Mouse (Mus musculus) midbrain, embryonic 16.5 days (tissue): Measurements from ENCODE around the gene Il1r1. TPM values are rescaled to one million over a fixed set of nuclear protein-coding genes. Genes with fewer than 3 reads are reported as not detected.

Experiments
- ATAC-seq: fragments of 200-750 bp; cut with Nextera tagmentation; 2 replicates; pipeline ENCODE4 v1.8.0; 2017; ENCODE audit warnings: moderate TSS enrichment
- H3K27ac ChIP-seq: fragments of 300-500 bp; sonication (generic); 2 replicates; pipeline ENCODE4 v1.5.1; 2014; ENCODE audit warnings: mild to moderate bottlenecking, low read length, mixed read lengths
- H3K27me3 ChIP-seq: fragments of 300-500 bp; sonication (generic); 2 replicates; pipeline ENCODE4 v1.6.1; 2014; ENCODE audit warnings: low read depth, low read length, mixed read lengths; ENCODE audit not compliant: control insufficient read depth, insufficient read depth
- H3K36me3 ChIP-seq: fragments of 300-500 bp; sonication (generic); 2 replicates; pipeline ENCODE4 v1.6.1; 2014; ENCODE audit warnings: mild to moderate bottlenecking, low read length, moderate library complexity, mixed read lengths; ENCODE audit not compliant: control insufficient read depth, insufficient read depth
- H3K4me1 ChIP-seq: fragments of 300-500 bp; sonication (generic); 2 replicates; pipeline ENCODE4 v1.6.1; 2014; ENCODE audit warnings: mild to moderate bottlenecking, low read length, mixed read lengths; ENCODE audit not compliant: control insufficient read depth, insufficient read depth
- H3K4me2 ChIP-seq: fragments of 300-500 bp; sonication (generic); 2 replicates; pipeline ENCODE4 v1.6.1; 2014; ENCODE audit warnings: mild to moderate bottlenecking, low read length, mixed read lengths
- H3K4me3 ChIP-seq: fragments of 300-500 bp; sonication (generic); 2 replicates; pipeline ENCODE4 v1.5.1; 2014; ENCODE audit warnings: low read depth, mild to moderate bottlenecking, low read length, moderate library complexity, mixed read lengths
- H3K9ac ChIP-seq: fragments of 300-500 bp; sonication (generic); 2 replicates; pipeline ENCODE4 v1.6.1; 2014; ENCODE audit warnings: low read depth, low read length, mixed read lengths
- H3K9me3 ChIP-seq: fragments of 300-500 bp; sonication (generic); replicated peaks from 2 replicates; pipeline ENCODE4 v1.6.1; 2014; ENCODE audit warnings: mild to moderate bottlenecking, low read length, mixed read lengths; ENCODE audit not compliant: control insufficient read depth, poor library complexity, severe bottlenecking
- WGBS: fragments of 180-500 bp; shearing (Covaris S2); extraction: QIAGEN DNeasy Blood & Tissue Kit; methylation state at CpG from one replicate; pipeline ENCODE4 v1.1.7; 2014; 5-methylcytosine and 5-hydroxymethylcytosine counted together
- polyA plus RNA-seq: library from polyadenylated mRNA; unstranded; fragments of >200 nt; fragmentation: Nextera tagmentation; extraction: Ambion mirVana; gene quantifications from 2 replicates; pipeline ENCODE4 v1.2.1, GENCODE M21; 2015

Il1r1 gene
- polyA plus RNA-seq, 1 experiment from 2014 or later, result 0.72 TPM

DNA sequence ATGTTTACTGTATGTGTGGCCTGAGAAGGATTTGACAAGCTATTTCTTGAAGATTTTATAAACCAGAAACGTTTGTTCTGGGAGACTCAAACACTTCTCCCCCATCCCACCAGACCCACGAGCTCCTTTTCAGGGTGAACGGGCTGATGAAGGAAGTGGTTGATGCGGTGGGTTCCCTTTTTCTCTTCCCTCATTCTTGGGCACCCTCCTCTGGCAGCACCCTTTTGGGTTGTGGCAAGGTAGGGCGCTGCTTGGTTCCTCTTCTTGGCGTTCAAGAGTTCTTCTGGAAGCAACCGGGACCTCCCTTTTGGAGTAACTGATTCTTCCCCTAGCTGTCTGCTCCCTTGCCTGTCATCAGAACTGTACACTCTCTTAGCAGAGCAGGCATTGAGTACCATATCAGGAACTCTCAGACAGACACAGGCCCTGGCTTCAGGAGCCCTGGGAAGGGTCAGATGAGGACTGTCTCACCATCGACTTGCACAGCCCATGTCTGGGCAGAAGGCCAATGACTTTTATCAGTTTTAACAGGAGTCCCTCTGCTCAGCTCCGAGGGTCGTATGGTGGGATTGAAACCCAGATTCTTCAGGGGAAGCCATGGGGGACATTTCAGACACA, 131.1 kb downstream of the Il1r1 start:
- H3K9me3 ChIP-seq, result no peaks in the 10 kb centered on the region
- H3K9ac ChIP-seq, result no peak overlapping the region
- H3K4me3 ChIP-seq, result no peak overlapping the region
- H3K27me3 ChIP-seq, result no peaks in the 10 kb centered on the region
- no peaks in the 10 kb centered on the region for H3K36me3 ChIP-seq
- no peak for ATAC-seq
- no peak overlapping the region for H3K27ac ChIP-seq
- WGBS, result 92% methylated on average over 10 of the region's 10 CpGs
- no peaks in the 10 kb centered on the region for H3K4me1 ChIP-seq
- no peak overlapping the region for H3K4me2 ChIP-seq

DNA sequence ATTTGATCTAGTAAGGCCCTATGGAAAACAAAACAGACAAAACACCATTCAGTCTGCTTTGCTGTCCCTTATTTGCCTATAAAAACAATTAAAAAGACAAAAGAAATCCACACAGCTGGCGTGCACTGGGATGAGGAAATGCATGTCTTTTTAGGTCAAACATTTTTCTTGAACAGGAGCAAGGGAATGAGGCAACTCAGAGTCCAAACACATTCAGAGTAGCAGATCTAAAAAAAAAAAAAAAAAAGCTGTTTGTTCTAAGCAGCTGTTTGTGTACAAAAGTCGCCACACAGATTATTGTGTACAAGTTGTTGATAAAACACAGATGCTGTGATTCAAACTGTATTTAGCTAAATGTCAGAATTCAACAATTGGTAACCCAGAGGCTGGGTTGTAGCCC, 133.0 kb downstream of the Il1r1 start:
- Histone ChIP-seq H3K4me3 (no peak overlapping the region), H3K9me3 (no peaks in the 10 kb centered on the region), H3K4me2 (no peak overlapping the region), H3K27me3 (no peaks in the 10 kb centered on the region), H3K27ac (no peak overlapping the region), H3K9ac (no peak overlapping the region), H3K36me3 (no peaks in the 10 kb centered on the region), H3K4me1 (no peaks in the 10 kb centered on the region)
- 49% methylated on average over 2 of the region's 2 CpGs for WGBS
- ATAC-seq, result no peak

DNA sequence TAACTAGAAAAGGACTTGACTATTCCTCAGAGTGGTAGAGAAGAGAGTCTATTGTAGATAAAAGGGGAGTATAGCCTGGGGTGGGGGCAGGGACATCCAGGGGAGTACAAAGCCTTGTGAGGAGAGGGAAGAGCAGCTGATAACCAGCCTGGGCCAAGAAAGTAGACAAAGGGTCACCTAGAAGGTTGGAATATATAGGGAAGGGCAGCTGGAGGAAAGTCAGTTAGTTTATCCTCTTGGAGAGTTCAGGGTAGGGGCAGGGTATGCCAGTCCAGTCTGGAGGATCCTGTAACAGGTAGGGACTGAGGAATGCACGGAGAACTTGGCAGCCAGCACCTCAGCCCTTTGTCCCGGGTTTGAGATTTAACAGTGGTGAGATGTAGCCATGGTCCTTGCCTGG, 133.5 kb downstream of the Il1r1 start:
- 75% methylated on average over 2 of the region's 2 CpGs for WGBS
- H3K4me2 ChIP-seq, result no peak overlapping the region

DNA sequence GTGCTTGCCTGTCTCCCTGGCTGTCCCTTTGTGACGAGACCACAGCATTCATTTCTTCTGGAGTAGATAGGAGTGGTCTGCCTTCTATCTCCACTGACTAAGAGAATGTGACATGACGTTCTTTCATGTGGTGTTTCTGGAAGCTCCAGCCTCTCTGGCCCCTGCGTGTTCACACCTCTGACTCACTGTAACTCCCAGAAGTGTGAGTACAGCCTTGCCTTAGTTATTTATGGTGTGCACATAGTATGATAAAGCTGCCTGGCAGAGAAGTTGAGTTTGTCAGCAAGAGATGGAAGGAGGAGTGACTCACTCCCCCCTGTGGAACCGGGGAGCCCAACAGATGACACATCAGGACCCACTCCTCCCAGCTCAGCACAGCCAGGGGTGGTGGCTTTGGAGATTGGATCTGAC, 133.9 kb downstream of the Il1r1 start:
- H3K36me3 ChIP-seq, result no peaks in the 10 kb centered on the region
- 82% methylated on average over 4 of the region's 4 CpGs for WGBS
- no peaks in the 10 kb centered on the region for H3K4me1 ChIP-seq
- H3K4me2 ChIP-seq, result no peak overlapping the region
- H3K27me3 ChIP-seq, result no peaks in the 10 kb centered on the region
- no peaks in the 10 kb centered on the region for H3K9me3 ChIP-seq
- H3K27ac ChIP-seq, result no peak overlapping the region
- H3K9ac ChIP-seq, result no peak overlapping the region
- no peak for ATAC-seq
- no peak overlapping the region for H3K4me3 ChIP-seq

More for the DNA sequence above, 133.5 kb downstream of the Il1r1 start:
- no peak overlapping the region for H3K9ac ChIP-seq
- H3K4me3 ChIP-seq, result no peak overlapping the region
- no peaks in the 10 kb centered on the region for H3K4me1 ChIP-seq
- H3K27me3 ChIP-seq, result no peaks in the 10 kb centered on the region
- H3K9me3 ChIP-seq, result no peaks in the 10 kb centered on the region
- no peak for ATAC-seq
- H3K36me3 ChIP-seq, result no peaks in the 10 kb centered on the region
- H3K27ac ChIP-seq, result no peak overlapping the region

DNA sequence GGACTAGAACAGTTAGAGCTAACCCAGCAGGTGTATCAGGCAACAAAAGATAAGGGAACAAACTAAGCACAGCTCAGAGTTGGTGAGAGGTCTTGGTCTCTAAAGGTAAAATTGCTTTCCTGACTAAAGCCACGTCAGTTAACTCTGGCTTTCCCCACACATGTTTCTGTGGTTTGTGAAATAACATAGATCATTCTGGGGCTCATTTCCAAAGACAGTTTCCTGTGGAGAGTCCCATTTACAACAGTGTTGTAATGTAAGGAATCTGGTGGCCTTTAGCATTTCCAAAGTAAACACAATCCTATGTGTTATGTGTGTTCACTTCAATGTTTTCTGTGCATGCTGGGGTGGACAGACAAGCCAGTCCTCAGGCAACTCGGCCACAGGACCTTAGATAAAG, 134.9 kb downstream of the Il1r1 start:
- Histone ChIP-seq H3K4me3 (no peak overlapping the region), H3K27me3 (no peaks in the 10 kb centered on the region), H3K4me1 (peaks cover 4% of the 10 kb centered on the region; the same call in 1 of the 2 replicates), H3K9ac (no peak overlapping the region), H3K36me3 (no peaks in the 10 kb centered on the region), H3K4me2 (no peak overlapping the region), H3K27ac (no peak overlapping the region), H3K9me3 (no peaks in the 10 kb centered on the region)
- no peak for ATAC-seq
- 61% methylated on average over 2 of the region's 2 CpGs for WGBS

DNA sequence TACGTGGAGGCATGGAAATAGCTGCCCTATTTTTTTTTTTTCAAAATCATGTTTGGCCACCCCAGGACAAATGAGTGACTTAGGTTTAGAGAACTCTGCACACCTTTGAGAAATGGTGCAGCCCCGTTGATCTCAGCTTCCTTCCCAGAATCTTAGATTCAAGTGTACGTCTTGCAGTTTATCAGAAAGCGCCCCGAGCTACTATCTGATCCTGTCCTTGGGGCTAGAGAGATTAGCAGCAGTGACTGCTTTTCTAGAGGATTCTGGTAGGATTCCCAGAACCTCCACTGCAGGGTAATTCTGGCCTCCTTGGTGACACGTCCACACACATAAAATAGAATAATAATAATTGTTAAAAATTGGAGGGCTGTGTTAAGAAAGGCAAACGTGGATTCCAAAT, 136.1 kb downstream of the Il1r1 start:
- H3K4me2 ChIP-seq, result no peak overlapping the region
- H3K4me3 ChIP-seq, result no peak overlapping the region
- WGBS, result 66% methylated on average over 7 of the region's 7 CpGs
- no peaks in the 10 kb centered on the region for H3K27me3 ChIP-seq
- H3K27ac ChIP-seq, result no peak overlapping the region
- no peaks in the 10 kb centered on the region for H3K9me3 ChIP-seq
- H3K36me3 ChIP-seq, result no peaks in the 10 kb centered on the region
- ATAC-seq, result no peak
- H3K4me1 ChIP-seq, result peaks cover 4% of the 10 kb centered on the region; the same call in 1 of the 2 replicates
- H3K9ac ChIP-seq, result no peak overlapping the region

DNA sequence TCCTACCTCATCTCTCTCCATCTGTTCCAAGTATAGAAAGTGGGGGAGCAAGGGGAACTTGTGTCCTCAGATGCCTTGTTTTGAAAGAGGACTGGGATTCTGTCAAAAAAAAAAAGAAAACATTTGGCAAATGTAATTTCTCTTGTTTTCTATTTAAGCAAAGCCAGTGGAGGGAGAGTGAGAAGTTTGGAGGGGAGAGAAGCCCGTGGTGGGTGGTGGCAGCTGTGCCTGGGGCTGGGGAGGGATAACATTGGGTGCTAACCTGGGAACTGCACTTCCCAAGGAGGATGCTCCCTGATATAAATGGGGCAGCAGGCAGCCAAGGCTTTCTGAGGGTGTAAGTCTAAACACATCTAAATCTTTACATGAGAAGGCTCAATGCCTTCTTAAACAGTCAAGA, 136.7 kb downstream of the Il1r1 start:
- H3K36me3 ChIP-seq, result no peaks in the 10 kb centered on the region
- no peak for ATAC-seq
- H3K27ac ChIP-seq, result no peak overlapping the region
- H3K9ac ChIP-seq, result no peak overlapping the region
- peaks cover 4% of the 10 kb centered on the region; the same call in 1 of the 2 replicates for H3K4me1 ChIP-seq
- H3K9me3 ChIP-seq, result no peaks in the 10 kb centered on the region
- 86% methylated on average over 1 of the region's 1 CpGs for WGBS
- no peaks in the 10 kb centered on the region for H3K27me3 ChIP-seq
- no peak overlapping the region for H3K4me3 ChIP-seq
- H3K4me2 ChIP-seq, result no peak overlapping the region

DNA sequence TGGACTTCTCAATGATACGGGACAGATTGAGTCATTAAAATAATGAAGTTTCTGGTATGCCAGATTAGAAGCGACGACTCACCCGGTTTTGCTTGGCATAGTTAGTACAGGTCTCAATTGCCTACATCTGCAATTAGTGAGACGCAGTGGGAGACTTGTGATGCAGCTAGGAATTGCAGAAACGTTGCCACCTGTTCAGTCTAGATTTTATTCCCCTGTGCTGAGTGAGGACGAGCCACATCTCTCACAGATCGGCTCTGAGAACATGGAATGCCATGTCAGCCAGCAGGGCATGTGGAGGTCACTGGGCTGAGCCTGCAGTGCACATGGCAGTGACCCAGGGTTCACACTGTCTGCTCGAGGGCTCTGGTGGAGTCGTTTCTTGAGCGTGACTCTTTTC, 137.9 kb downstream of the Il1r1 start:
- no peak overlapping the region for H3K4me3 ChIP-seq
- H3K36me3 ChIP-seq, result no peaks in the 10 kb centered on the region
- ATAC-seq, result no peak
- WGBS, result 85% methylated on average over 11 of the region's 11 CpGs
- H3K27ac ChIP-seq, result no peak overlapping the region
- H3K9me3 ChIP-seq, result no peaks in the 10 kb centered on the region
- peaks cover 4% of the 10 kb centered on the region; the same call in 1 of the 2 replicates for H3K4me1 ChIP-seq
- no peak overlapping the region for H3K4me2 ChIP-seq
- H3K9ac ChIP-seq, result no peak overlapping the region
- H3K27me3 ChIP-seq, result no peaks in the 10 kb centered on the region
